Mouse (Mus musculus) heart, embryonic 16.5 days (tissue): ENCODE results near the gene Herc3. TPM values are rescaled to one million over a fixed set of nuclear protein-coding genes. Genes with fewer than 3 reads are reported as not detected.

Experiments used
- ATAC-seq: fragments of 200-750 bp; cut with Nextera tagmentation; replicated peaks from 2 replicates; pipeline ENCODE4 v1.8.0; 2017; ENCODE audit warnings: moderate number of reproducible peaks; ENCODE audit not compliant: insufficient read depth, low FRiP score; ENCODE audit errors: extremely low read depth
- H3K27ac ChIP-seq: fragments of 300-500 bp; sonication (generic); 2 replicates; pipeline ENCODE4 v1.5.1; 2014; ENCODE audit warnings: mild to moderate bottlenecking, low read length, control low read depth, moderate library complexity
- H3K27me3 ChIP-seq: fragments of 300-500 bp; sonication (generic); 2 replicates; pipeline ENCODE4 v1.6.1; 2014; ENCODE audit warnings: low read length, mixed read lengths; ENCODE audit not compliant: control insufficient read depth, insufficient read depth
- H3K36me3 ChIP-seq: fragments of 300-500 bp; sonication (generic); 2 replicates; pipeline ENCODE4 v1.6.1; 2014; ENCODE audit not compliant: control insufficient read depth, insufficient read depth
- H3K4me1 ChIP-seq: fragments of 300-500 bp; sonication (generic); 2 replicates; pipeline ENCODE4 v1.6.1; 2014; ENCODE audit warnings: low read length, mixed read lengths; ENCODE audit not compliant: control insufficient read depth, insufficient read depth
- H3K4me2 ChIP-seq: fragments of 300-500 bp; sonication (generic); 2 replicates; pipeline ENCODE4 v1.6.1; 2014; ENCODE audit warnings: low read depth, mild to moderate bottlenecking, control low read depth, low read length
- H3K4me3 ChIP-seq: fragments of 300-500 bp; sonication (generic); 2 replicates; pipeline ENCODE4 v1.5.1; 2014; ENCODE audit warnings: mild to moderate bottlenecking, control low read depth, low read length
- H3K9ac ChIP-seq: fragments of 300-500 bp; sonication (generic); 2 replicates; pipeline ENCODE4 v1.6.1; 2014; ENCODE audit warnings: low read length, control low read depth
- H3K9me3 ChIP-seq: fragments of 300-500 bp; sonication (generic); replicated peaks from 2 replicates; pipeline ENCODE4 v1.6.1; 2016; ENCODE audit warnings: low read length; ENCODE audit not compliant: control insufficient read depth
- WGBS: fragments of 180-500 bp; shearing (Covaris S2); extraction: QIAGEN DNeasy Blood & Tissue Kit; methylation state at CpG from one replicate; pipeline ENCODE4 v1.1.7; 2014; 5-methylcytosine and 5-hydroxymethylcytosine counted together
- polyA plus RNA-seq: library from polyadenylated mRNA; unstranded; fragments of >200 nt; fragmentation: Nextera tagmentation; extraction: Ambion mirVana; gene quantifications from 2 replicates; pipeline ENCODE4 v1.2.1, GENCODE M21; 2015

Herc3 gene
- polyA plus RNA-seq, 1 experiment from 2014 or later, result 42.4 TPM

GRCm38 (mm10) chr6:58962691-58963090 is 131.4 kb downstream of the Herc3 start:
- no peak overlapping the region for H3K9ac ChIP-seq
- H3K4me2 ChIP-seq, result no peak overlapping the region
- no peaks in the 10 kb centered on the region for H3K27me3 ChIP-seq
- no peak for ATAC-seq
- no peaks in the 10 kb centered on the region for H3K4me1 ChIP-seq
- H3K4me3 ChIP-seq, result no peak overlapping the region
- H3K27ac ChIP-seq, result no peak overlapping the region
- no peaks in the 10 kb centered on the region for H3K9me3 ChIP-seq
- WGBS, result 86% methylated on average over 5 of the region's 5 CpGs
- H3K36me3 ChIP-seq, result peaks cover 2% of the 10 kb centered on the region; the same call in 1 of the 2 replicates

DNA sequence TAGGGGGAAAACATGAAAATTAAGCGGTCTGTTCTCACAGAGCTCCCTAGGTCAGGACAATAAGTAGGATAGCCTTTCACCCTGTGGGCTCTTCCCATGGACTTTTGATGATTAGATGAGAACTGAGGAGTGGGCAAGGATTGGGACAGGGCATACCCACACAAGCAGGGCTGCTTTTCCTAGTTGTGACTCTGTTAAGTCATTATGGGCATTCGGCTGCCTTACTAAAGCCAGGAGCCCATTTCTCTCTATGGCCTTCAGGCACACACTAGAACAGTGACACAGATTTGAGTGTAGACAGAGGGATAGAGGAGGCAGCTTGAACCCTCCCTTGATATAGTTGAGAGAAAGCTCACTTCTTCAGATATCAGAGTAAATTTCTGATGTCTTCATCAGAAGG is 132.8 kb downstream of the Herc3 start:
- no peaks in the 10 kb centered on the region for H3K27me3 ChIP-seq
- H3K4me1 ChIP-seq, result no peaks in the 10 kb centered on the region
- 94% methylated on average over 2 of the region's 2 CpGs for WGBS
- H3K4me2 ChIP-seq, result no peak overlapping the region
- H3K9me3 ChIP-seq, result no peaks in the 10 kb centered on the region
- no peak overlapping the region for H3K4me3 ChIP-seq
- ATAC-seq, result no peak
- peaks cover 2% of the 10 kb centered on the region; the same call in 1 of the 2 replicates for H3K36me3 ChIP-seq
- H3K9ac ChIP-seq, result no peak overlapping the region
- no peak overlapping the region for H3K27ac ChIP-seq

GRCm38 (mm10) chr6:58964565-58964964 is 133.3 kb downstream of the Herc3 start:
- Histone ChIP-seq H3K9me3 (no peaks in the 10 kb centered on the region), H3K27me3 (no peaks in the 10 kb centered on the region), H3K4me1 (no peaks in the 10 kb centered on the region), H3K4me2 (no peak overlapping the region), H3K27ac (no peak overlapping the region), H3K9ac (no peak overlapping the region), H3K36me3 (peaks cover 2% of the 10 kb centered on the region; the same call in 1 of the 2 replicates), H3K4me3 (no peak overlapping the region)
- ATAC-seq, result no peak

DNA sequence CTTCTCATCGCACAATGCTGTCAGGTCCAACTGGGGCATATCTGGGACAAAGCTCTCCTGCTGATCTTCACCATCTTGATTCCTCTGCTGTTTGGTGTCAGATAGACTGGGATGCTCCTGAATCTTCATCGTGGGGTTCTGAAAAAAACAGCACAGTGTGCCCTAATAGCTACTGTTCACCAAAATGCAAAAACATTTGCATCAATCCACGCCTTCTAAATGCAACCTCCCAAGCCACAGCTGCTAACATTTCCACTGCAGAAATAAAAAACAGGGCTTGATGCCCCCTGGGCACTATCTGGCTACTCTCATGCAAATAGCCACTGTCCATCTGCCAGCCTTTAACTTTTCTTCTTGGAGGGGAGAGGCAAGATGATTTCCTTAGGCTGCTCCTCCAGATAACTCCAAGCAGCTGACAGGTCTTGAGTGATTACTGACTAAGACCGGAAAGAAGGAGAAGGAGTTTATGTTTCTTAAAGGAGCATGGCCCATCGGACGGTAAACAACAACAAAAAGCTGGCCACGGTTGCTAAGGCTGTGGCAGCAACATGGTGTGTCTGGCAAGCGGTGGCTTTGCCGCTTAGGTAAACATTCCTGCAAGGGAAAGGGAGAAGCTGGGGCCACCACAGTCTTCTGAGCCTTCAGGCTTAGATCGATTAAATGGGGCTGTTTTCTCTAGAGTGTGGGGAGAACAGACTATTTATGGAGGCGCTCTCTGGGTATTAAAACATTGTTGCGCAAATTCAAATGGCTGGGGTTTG is 134.0 kb downstream of the Herc3 start:
- no peak overlapping the region for H3K4me2 ChIP-seq
- 39% methylated on average over 12 of the region's 12 CpGs for WGBS
- no peaks in the 10 kb centered on the region for H3K9me3 ChIP-seq
- no peaks in the 10 kb centered on the region for H3K27me3 ChIP-seq
- no peak overlapping the region for H3K9ac ChIP-seq
- ATAC-seq, result no peak
- no peak overlapping the region for H3K27ac ChIP-seq
- no peak overlapping the region for H3K4me3 ChIP-seq
- H3K36me3 ChIP-seq, result peaks cover 2% of the 10 kb centered on the region; the same call in 1 of the 2 replicates
- no peaks in the 10 kb centered on the region for H3K4me1 ChIP-seq

DNA sequence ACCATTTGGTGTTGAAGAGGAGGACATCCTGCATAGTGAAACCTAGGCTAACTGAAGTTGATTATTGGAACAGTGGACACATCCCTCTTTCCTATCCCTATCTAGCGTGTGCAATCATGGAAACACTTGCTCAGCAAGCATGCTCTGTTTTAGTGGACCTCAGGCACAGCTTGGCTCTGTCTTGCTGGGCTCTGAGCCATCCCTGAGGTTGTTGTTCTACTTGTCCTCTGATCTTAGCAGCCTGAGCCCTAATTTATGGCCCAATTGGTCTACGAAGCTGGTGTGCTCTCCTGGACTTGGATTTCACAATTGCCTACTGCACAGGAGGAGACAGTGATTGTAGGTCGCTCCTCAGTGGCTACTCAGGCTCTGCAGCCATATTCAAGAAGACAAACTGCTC is 137.0 kb downstream of the Herc3 start:
- no peaks in the 10 kb centered on the region for H3K4me1 ChIP-seq
- no peaks in the 10 kb centered on the region for H3K27me3 ChIP-seq
- no peak for ATAC-seq
- H3K4me2 ChIP-seq, result no peak overlapping the region
- H3K27ac ChIP-seq, result no peak overlapping the region
- H3K36me3 ChIP-seq, result no peaks in the 10 kb centered on the region; the same call in 1 of the 2 replicates
- H3K9me3 ChIP-seq, result no peaks in the 10 kb centered on the region
- no peak overlapping the region for H3K9ac ChIP-seq
- H3K4me3 ChIP-seq, result no peak overlapping the region
- 80% methylated on average over 3 of the region's 3 CpGs for WGBS

Other genes with a start within 250 kb of the Herc3 start
- gene Abcg2, start 246.9 kb upstream of the Herc3 start, polyA plus RNA-seq, result 59.8 and 61.3 TPM in 2 replicates
- gene Nap1l5, start 75.6 kb downstream of the Herc3 start, polyA plus RNA-seq, result 1.1 and 1.5 TPM in 2 replicates
- 10.6 and 12.3 TPM in 2 replicates for gene Fam13a, start 193.1 kb downstream of the Herc3 start, polyA plus RNA-seq